In genomic region chr5:107447977-107448376, GRCm38 (mm10) we compare ENCODE assay signal across 34 mouse cellular contexts. TPM values are rescaled to one million over a fixed set of nuclear protein-coding genes. Genes with fewer than 3 reads are reported as not detected.
DNase-seq lines count a peak whose midpoint lies in the region; ATAC-seq and TF ChIP-seq lines count a peak whose summit lies in the region.
"Had no signal": no experiment of that assay in that cellular context is flagged by ENCODE, and none has a peak within 500 bp of the region (broad histone marks: within the 10 kb centered on the region; RNA-seq: fewer than 3 reads in every experiment).

No protein-coding gene starts in this region.

- no peak overlapping the region for H3K4me2 ChIP-seq in forebrain, embryonic 16.5 days (ENCODE audit: low read length)
- H3K4me2 ChIP-seq: embryonic facial prominence, embryonic 13.5 days; heart, embryonic 13.5 days; hindbrain, embryonic 14.5 days had no signal

- H3K4me3 ChIP-seq in forebrain, embryonic 16.5 days (replicated peaks; ENCODE audit: low read length), result no peak overlapping the region
- no peak overlapping the region for H3K4me3 ChIP-seq in forebrain, embryonic 10.5 days
- no peak overlapping the region for H3K4me3 ChIP-seq in left cerebral cortex, adult 2 months
- H3K4me3 ChIP-seq: embryonic facial prominence, embryonic 10.5 days; embryonic facial prominence, embryonic 13.5 days; erythroblast, embryonic 14.5 days; heart, adult 2 months; heart, embryonic 10.5 days; heart, embryonic 13.5 days had no signal

- no peaks in the 10 kb centered on the region for H3K36me3 ChIP-seq in forebrain, embryonic 16.5 days (ENCODE audit: control insufficient read depth, insufficient read depth)
- H3K36me3 ChIP-seq in forebrain, embryonic 10.5 days (replicated peaks), result 0 out of 2 replicates have a peak, but pooled peaks cover 3% of the 10 kb centered on the region
- H3K36me3 ChIP-seq: embryonic facial prominence, embryonic 10.5 days had no signal

- H3K4me1 ChIP-seq in forebrain, embryonic 16.5 days (replicated peaks; ENCODE audit: control insufficient read depth, insufficient read depth, low read length), result no peaks in the 10 kb centered on the region
- H3K4me1 ChIP-seq in forebrain, embryonic 10.5 days, result no peaks in the 10 kb centered on the region
- H3K4me1 ChIP-seq: embryonic facial prominence, embryonic 10.5 days; embryonic facial prominence, embryonic 13.5 days; heart, embryonic 10.5 days; heart, embryonic 13.5 days had no signal

- intact Hi-C loops in left cerebral cortex, adult 2 months (cut with DNase I), result loop anchor here (2.0 kb wide), 1 partner anchor 51 kb away; no protein-coding TSS in a partner anchor

- no peaks in the 10 kb centered on the region for H3K27me3 ChIP-seq in forebrain, embryonic 16.5 days (replicated peaks; ENCODE audit: control insufficient read depth, insufficient read depth, low read length)
- H3K27me3 ChIP-seq in forebrain, embryonic 10.5 days (ENCODE audit: poor library complexity, severe bottlenecking), result no peaks in the 10 kb centered on the region
- H3K27me3 ChIP-seq: CH12.LX; embryonic facial prominence, embryonic 13.5 days; heart, embryonic 13.5 days had no signal

- no peak for TF ChIP-seq POLR2A in brain, embryonic 14.5 days (IDR thresholded peaks at IDR 0.05; ENCODE audit: borderline replicate concordance, extremely low read depth, insufficient read depth, insufficient read length, poor library complexity, severe bottlenecking)

- TF ChIP-seq CTCF in left cerebral cortex, adult 2 months (IDR thresholded peaks at IDR 0.05), result no peak
- TF ChIP-seq CTCF in brain, embryonic 14.5 days (IDR thresholded peaks at IDR 0.05; ENCODE audit: borderline replicate concordance, extremely low read depth, insufficient read depth, insufficient read length), result no peak

- WGBS in forebrain, embryonic 16.5 days, result 80% methylated on average over 4 of the region's 4 CpGs
- WGBS in forebrain, embryonic 10.5 days, result 90% methylated on average over 4 of the region's 4 CpGs

- no peaks in the 10 kb centered on the region for H3K9me3 ChIP-seq in forebrain, embryonic 16.5 days (ENCODE audit: control insufficient read depth, low read length)
- H3K9me3 ChIP-seq in forebrain, embryonic 10.5 days, result no peaks in the 10 kb centered on the region
- H3K9me3 ChIP-seq: embryonic facial prominence, embryonic 10.5 days; embryonic facial prominence, embryonic 13.5 days; G1E; heart, embryonic 10.5 days; heart, embryonic 13.5 days had no signal

- no peak overlapping the region for H3K27ac ChIP-seq in forebrain, embryonic 16.5 days (ENCODE audit: low read length)
- H3K27ac ChIP-seq in forebrain, embryonic 10.5 days, result no peak overlapping the region
- peak overlapping the region; percentile 1 for H3K27ac ChIP-seq in left cerebral cortex, adult 2 months
- H3K27ac ChIP-seq: embryonic facial prominence, embryonic 10.5 days; embryonic facial prominence, embryonic 13.5 days; heart, adult 2 months; heart, embryonic 10.5 days; heart, embryonic 13.5 days; hindbrain, embryonic 14.5 days; hindbrain, postnatal 0 days had no signal

- no peak for DNase-seq in forebrain, embryonic 10.5 days (ENCODE audit: extremely low spot score, low spot score)
- no peak for DNase-seq in left cerebral cortex, adult 2 months (ENCODE audit: extremely low spot score in 1 of 2, low spot score in 2 of 2)
- no peak for DNase-seq in left cerebral cortex, adult 8-10 months (ENCODE audit: low spot score in 2 of 2)
- peak; percentile 6 for DNase-seq in brain, embryonic 14.5 days (ENCODE audit: low read depth)
- DNase-seq in yolk sac, embryonic 10.5 days (ENCODE audit: low spot score), result peak; percentile 6
- DNase-seq in lung, postnatal 25 days (ENCODE audit: low spot score), result no peak
- DNase-seq: adrenal gland, adult 2 months; adrenal gland, postnatal 14 days; B cell, adult 2 months; cerebellum, adult 11-12 months; cerebellum, adult 8-10 months; cerebellum, postnatal 10 days; cerebellum, postnatal 36 days; embryo, embryonic 11 days; gastrocnemius, postnatal 36 days; heart, adult 2 months; heart, postnatal 14 days; heart, postnatal 4 days had no signal

- no peak overlapping the region for H3K9ac ChIP-seq in forebrain, embryonic 16.5 days (replicated peaks; ENCODE audit: low read depth, low read length)
- H3K9ac ChIP-seq: embryonic facial prominence, embryonic 13.5 days; heart, embryonic 13.5 days; hindbrain, embryonic 14.5 days had no signal

- 0 out of 2 replicates have a peak, but pooled peaks have one; percentile 38 for ATAC-seq in forebrain, embryonic 16.5 days
- ATAC-seq: hindbrain, postnatal 0 days; inflammation-experienced regulatory T-cells, adult 6 months had no signal

RNA-seq across cellular contexts. Expression of gene Btbd8, which starts 10.2 kb away (rescaled TPM):
- 31.5 and 34.4 TPM in 2 replicates for polyA plus RNA-seq in forebrain, embryonic 16.5 days (2015; fragmentation: Nextera tagmentation; extraction: Ambion mirVana)
- polyA plus RNA-seq in forebrain, embryonic 10.5 days (2016; fragmentation: Nextera tagmentation; extraction: Ambion mirVana), result 4.0 and 4.2 TPM in 2 replicates
- 100 to 1,000 TPM; 161 to 177 TPM for total RNA-seq in left cerebral cortex, adult 2 months (2021)
- 100 to 1,000 TPM; 146 to 156 (median 150) TPM for total RNA-seq in left cerebral cortex, adult 8-10 months (2022)
- polyA plus RNA-seq in brain, embryonic 14.5 days (2012; rRNA removed), result 13.0 and 15.2 TPM in 2 replicates

RNA-seq across cellular contexts. Expression of gene Lpcat2b, which starts 16.6 kb away (rescaled TPM):
- not detected in 2 replicates for polyA plus RNA-seq in forebrain, embryonic 16.5 days (2015; fragmentation: Nextera tagmentation; extraction: Ambion mirVana)
- polyA plus RNA-seq in forebrain, embryonic 10.5 days (2016; fragmentation: Nextera tagmentation; extraction: Ambion mirVana), result not detected in 2 replicates
- total RNA-seq in left cerebral cortex, adult 2 months (2021), result under 1 TPM in 1 of 2 experiments, not detected in 1; 0.33 TPM
- under 1 TPM; 0.14 to 0.55 (median 0.27) TPM for total RNA-seq in left cerebral cortex, adult 8-10 months (2022)
- not detected in 2 replicates for polyA plus RNA-seq in brain, embryonic 14.5 days (2012; rRNA removed)
- total RNA-seq: adrenal gland, adult 2 months; adrenal gland, postnatal 14 days; adrenal gland, postnatal 4 days; CH12.LX; gastrocnemius, adult 8-10 months; gastrocnemius, postnatal 36 days; granulocyte monocyte progenitor cell, adult 5-6 weeks; heart, adult 2 months; heart, postnatal 14 days; heart, postnatal 4 days; hindbrain, postnatal 0 days had no signal
- polyA plus RNA-seq: adrenal gland, adult 2 months; embryonic facial prominence, embryonic 10.5 days; embryonic facial prominence, embryonic 13.5 days; erythroblast, embryonic 14.5 days; G1E; heart, embryonic 10.5 days; heart, embryonic 13.5 days; heart, embryonic 16.5 days; hindbrain, embryonic 11.5 days; hindbrain, embryonic 14.5 days; hindbrain, postnatal 0 days; inflammation-experienced regulatory T-cells, adult 6 months had no signal

RNA-seq across cellular contexts. Expression of gene Ephx4, which starts 45.4 kb away (rescaled TPM):
- 8.0 and 10.5 TPM in 2 replicates for polyA plus RNA-seq in forebrain, embryonic 16.5 days (2015; fragmentation: Nextera tagmentation; extraction: Ambion mirVana)
- 0.68 and 0.75 TPM in 2 replicates for polyA plus RNA-seq in forebrain, embryonic 10.5 days (2016; fragmentation: Nextera tagmentation; extraction: Ambion mirVana)
- total RNA-seq in left cerebral cortex, adult 2 months (2021), result 10 to 100 TPM; 81.8 to 92.1 TPM
- total RNA-seq in left cerebral cortex, adult 8-10 months (2022), result 10 to 100 TPM; 70.6 to 84.4 (median 78.8) TPM
- polyA plus RNA-seq in brain, embryonic 14.5 days (2012; rRNA removed), result 1.7 and 2.7 TPM in 2 replicates
- total RNA-seq: G1E; granulocyte monocyte progenitor cell, adult 5-6 weeks had no signal
- polyA plus RNA-seq: erythroblast, embryonic 14.5 days; G1E had no signal

RNA-seq across cellular contexts. Expression of gene Gm42669, which starts 59.4 kb away (rescaled TPM):
- polyA plus RNA-seq in forebrain, embryonic 16.5 days (2015; fragmentation: Nextera tagmentation; extraction: Ambion mirVana), result 0.32 and 0.68 TPM in 2 replicates
- 0.31 and 0.41 TPM in 2 replicates for polyA plus RNA-seq in forebrain, embryonic 10.5 days (2016; fragmentation: Nextera tagmentation; extraction: Ambion mirVana)
- under 1 TPM; 0.18 to 0.42 TPM for total RNA-seq in left cerebral cortex, adult 2 months (2021)
- under 1 TPM; 0.37 to 0.54 (median 0.48) TPM for total RNA-seq in left cerebral cortex, adult 8-10 months (2022)
- 0.16 and 0.33 TPM in 2 replicates for polyA plus RNA-seq in brain, embryonic 14.5 days (2012; rRNA removed)
- total RNA-seq: adrenal gland, adult 2 months; adrenal gland, postnatal 14 days; adrenal gland, postnatal 4 days; gastrocnemius, adult 8-10 months; gastrocnemius, postnatal 36 days; heart, adult 2 months had no signal
- polyA plus RNA-seq: adrenal gland, adult 2 months had no signal

Comparison
In these comparisons a context has a peak if more than half of its experiments do, and no peak if none do; other contexts are left out.
1. DNase-seq: peak in brain, embryonic 14.5 days (single experiment) and yolk sac, embryonic 10.5 days (single experiment); none in forebrain, embryonic 10.5 days (single experiment), left cerebral cortex, adult 2 months (0 of 2), left cerebral cortex, adult 8-10 months (0 of 2) and lung, postnatal 25 days (single experiment).